Mouse (Mus musculus): ENCODE data around the gene Traf3. TPM values are rescaled to one million over a fixed set of nuclear protein-coding genes. Genes with fewer than 3 reads are reported as not detected.

The Traf3 gene
- polyA plus RNA-seq (2012; rRNA removed) = 2.6 and 3.0 TPM in 2 replicates

GRCm38 (mm10) chr12:111165831-111166591, at the start of gene Traf3:
TSS of gene Traf3 (plus strand) at chr12:111166370.

GRCm38 (mm10) chr12:111184476-111184875, 18.3 kb downstream of the Traf3 start, which contains the start of gene 4930595D18Rik:
TSS of gene 4930595D18Rik (minus strand) at chr12:111184491.

DNA sequence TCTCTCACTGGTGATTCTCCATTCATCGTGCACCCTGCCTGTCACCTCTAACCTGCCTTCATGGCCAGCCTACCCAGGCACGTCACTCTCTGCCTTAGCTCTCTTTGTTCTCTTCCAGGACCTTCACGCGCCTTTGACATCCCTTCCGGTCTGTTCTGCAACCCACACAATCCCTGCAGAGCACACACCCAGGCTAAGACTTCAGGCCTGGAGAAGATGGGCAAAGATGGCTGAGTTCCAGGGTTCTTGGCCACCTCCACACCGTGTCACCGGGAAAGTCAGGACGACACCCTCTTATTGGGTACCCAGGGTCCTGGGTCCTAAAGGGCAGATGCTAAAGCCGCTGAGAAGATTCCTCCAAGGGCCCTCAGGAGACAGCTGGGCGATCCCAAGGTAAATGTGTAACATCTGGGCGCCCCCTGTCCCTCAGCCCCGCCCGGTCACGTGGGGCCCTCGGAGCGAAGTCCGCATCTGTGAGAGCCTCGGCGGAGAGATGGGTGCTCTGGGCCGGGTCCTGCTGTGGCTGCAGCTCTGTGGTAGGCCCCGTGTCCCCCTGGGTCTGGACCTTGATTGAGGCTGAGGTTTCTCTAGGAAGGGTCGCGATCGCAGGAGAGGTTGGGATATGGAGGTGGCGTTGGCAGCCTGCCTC, 104.6 kb downstream of the Traf3 start, which contains the start of gene Amn:
Amn (plus strand) TSS at position 467 of the 649 bp plus-strand sequence.

Other genes starting within 250 kb of the Traf3 start
- 40.1 and 44.5 TPM in 2 replicates for gene Ankrd9, start 187.3 kb upstream of the Traf3 start, polyA plus RNA-seq (2012; rRNA removed)
- 8.0 and 10.3 TPM in 2 replicates for gene Rcor1, start 127.0 kb upstream of the Traf3 start, polyA plus RNA-seq (2012; rRNA removed)
- not detected in 2 replicates for gene 4930595D18Rik, start 18.1 kb downstream of the Traf3 start, polyA plus RNA-seq (2012; rRNA removed)
- 0.89 and 0.92 TPM in 2 replicates for gene Amn, start 104.7 kb downstream of the Traf3 start, polyA plus RNA-seq (2012; rRNA removed)
- 20.9 and 22.2 TPM in 2 replicates for gene Cdc42bpb, start 211.3 kb downstream of the Traf3 start, polyA plus RNA-seq (2012; rRNA removed)
- not detected in 2 replicates for gene Lbhd2, start 240.4 kb downstream of the Traf3 start, polyA plus RNA-seq (2012; rRNA removed)

All from liver, embryonic 14 days (tissue).